Mouse (Mus musculus) spleen, postnatal 36 days (tissue): ENCODE results near the gene Ago4.

ENCODE experiments used
- DNase-seq, 2 experiments: peaks; one replicate each; pipeline ENCODE4 v3.0.0; 2022; ENCODE audit warnings: low spot score in 2 of 2, mixed read lengths in 1 of 2

Gene Ago4

GRCm38 (mm10) chr4:126526164-126526563 is 7.1 kb downstream of the Ago4 start:
- no peak for DNase-seq

GRCm38 (mm10) chr4:126512308-126513066 is 20.8 kb downstream of the Ago4 start:
- no peak for DNase-seq

DNA sequence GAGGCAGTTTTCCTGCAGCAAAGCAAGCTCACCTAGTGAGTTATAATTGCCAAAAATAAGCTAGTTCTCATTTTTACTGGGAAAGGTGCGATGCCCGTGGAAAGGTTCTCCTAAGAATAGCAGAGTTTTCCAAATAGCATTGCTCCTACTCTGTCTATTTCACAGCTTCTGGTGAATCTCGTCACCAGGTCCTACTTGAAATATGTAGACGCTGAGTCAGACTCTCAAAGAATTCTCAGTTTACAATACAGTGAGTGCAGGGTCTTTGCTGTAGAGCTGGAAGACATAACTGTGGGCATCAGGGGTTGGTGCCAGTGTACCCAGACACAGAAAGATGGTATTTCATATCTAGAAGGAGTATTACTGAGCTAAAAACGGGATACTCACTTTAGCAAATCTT is 22.3 kb downstream of the Ago4 start:
- no peak for DNase-seq

- DNase-seq: no peak
Observed at GRCm38 (mm10) chr4:126509072-126509471, 24.2 kb downstream of the Ago4 start.

DNA sequence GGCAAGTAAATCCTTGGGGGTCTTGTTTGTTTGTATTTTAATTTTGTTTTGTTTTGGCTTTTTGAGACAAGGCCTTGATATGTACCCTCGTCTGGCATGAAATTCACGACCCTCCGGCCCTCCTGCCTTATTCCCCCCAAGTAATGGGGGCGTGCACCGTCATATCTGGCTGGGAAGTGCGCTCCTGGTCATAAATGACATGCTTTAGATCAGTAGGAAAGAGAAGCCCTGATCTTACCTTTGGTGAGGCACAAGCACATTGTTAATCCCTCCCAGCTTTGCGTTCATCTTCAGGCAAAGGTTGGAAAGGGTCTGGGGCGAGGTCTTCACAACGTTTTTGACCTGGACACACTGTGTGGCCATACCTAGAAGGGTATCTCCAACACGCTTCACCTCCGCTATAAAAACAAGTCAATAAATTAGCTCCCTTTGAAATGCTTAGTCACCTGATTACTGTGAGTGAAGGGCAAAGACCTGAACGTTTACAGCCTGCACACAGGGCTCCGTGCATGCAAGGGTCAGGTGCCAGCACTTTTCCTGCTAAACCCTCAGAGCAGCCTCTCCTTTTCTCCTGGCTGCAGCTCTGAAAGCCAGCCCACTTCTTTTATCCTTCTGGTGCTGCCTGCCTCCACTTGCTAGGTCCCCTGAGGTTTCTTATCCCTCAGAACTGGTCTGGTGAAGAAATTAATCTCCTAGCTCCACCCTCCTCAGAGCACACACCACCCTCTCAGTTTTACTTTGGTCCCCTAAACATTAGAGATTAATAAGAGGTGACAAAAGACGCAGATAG is 25.0 kb downstream of the Ago4 start:
- no peak for DNase-seq

DNA sequence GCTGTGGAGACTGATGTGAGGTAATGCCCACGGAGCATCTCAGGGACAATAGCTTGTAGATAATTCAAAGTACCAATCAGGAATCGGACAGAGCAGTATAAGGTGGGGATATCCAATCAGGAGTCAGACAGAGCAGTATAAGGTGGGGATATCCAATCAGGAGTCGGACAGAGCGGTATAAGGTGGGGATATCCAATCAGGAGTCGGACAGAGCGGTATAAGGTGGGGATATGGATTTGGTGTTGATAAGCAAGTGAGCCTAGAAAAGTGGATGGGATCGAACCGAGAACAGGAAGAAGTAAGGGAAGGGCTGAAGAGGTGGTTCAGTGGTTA is 30.3 kb downstream of the Ago4 start:
- no peak for DNase-seq

GRCm38 (mm10) chr4:126502141-126502976 is 30.9 kb downstream of the Ago4 start:
- DNase-seq: no peak

DNA sequence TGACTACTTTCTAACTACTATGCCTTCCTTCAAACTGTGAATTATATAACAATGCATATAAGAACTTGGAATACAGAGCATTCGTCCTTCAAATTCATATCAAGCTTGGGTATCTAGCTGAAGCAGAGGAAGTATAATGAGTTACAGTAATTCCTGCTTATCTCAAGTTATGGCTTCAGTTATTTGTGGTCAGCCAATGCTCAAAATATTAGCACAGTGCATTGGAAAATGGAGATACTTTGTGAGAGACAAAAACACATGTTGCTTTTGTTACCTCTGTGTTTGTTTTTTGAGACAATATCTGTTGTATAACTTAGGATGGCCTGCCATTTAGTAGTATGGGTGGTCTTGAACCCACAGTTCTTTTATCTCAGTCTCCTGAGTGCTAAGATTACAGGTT is 34.7 kb downstream of the Ago4 start:
- DNase-seq: no peak

- DNase-seq: no peak
Observed at GRCm38 (mm10) chr4:126496963-126497362, 36.3 kb downstream of the Ago4 start.

- no peak for DNase-seq
Observed at GRCm38 (mm10) chr4:126495942-126496790, 37.1 kb downstream of the Ago4 start.

- DNase-seq: no peak
Observed at GRCm38 (mm10) chr4:126495453-126495852, 37.8 kb downstream of the Ago4 start.

DNA sequence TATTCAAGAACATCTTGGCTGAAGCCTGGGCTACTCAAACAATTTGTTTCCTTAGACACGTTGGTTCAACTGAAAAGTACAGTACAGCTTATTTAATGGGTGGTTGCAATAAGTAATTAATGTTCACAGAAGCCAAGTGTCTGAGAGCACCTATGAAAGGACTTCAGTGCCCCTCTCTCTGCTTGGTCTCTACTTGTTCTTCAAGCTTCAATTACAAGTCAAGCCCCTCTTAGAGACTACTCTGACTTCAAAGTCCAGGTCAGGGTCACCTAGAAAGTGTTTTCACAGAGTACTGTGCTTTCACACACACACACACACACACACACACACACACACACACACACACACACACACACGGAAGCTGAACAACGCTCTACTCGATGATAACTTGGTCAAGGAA is 39.9 kb downstream of the Ago4 start:
- DNase-seq: no peak

GRCm38 (mm10) chr4:126491977-126492376 is 41.3 kb downstream of the Ago4 start:
- no peak for DNase-seq

GRCm38 (mm10) chr4:126490726-126491125 is 42.5 kb downstream of the Ago4 start:
- DNase-seq: no peak

- no peak for DNase-seq
Observed at GRCm38 (mm10) chr4:126489811-126490210, 43.5 kb downstream of the Ago4 start.

- DNase-seq: no peak
Observed at GRCm38 (mm10) chr4:126486217-126486616, 47.1 kb downstream of the Ago4 start.

DNA sequence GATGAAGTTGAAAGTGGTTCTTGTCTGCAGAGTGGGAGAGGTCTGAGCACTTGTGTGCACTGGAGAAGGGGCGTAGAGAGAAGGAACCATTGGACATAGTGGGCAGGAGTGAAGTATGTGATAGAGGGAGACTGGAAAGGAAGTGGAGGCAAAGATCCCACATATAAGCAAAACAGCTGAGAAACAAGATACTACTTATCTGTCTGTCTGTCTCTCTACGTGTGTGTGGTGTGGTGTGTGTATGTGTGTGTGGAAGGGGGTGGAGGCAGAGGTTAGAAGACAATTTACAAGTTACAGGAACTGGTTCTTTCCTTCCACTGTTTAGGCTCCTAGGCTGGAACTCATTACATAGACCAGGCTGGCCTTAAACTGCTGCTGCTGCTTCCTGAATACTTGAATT is 48.2 kb downstream of the Ago4 start:
- DNase-seq: no peak

DNA sequence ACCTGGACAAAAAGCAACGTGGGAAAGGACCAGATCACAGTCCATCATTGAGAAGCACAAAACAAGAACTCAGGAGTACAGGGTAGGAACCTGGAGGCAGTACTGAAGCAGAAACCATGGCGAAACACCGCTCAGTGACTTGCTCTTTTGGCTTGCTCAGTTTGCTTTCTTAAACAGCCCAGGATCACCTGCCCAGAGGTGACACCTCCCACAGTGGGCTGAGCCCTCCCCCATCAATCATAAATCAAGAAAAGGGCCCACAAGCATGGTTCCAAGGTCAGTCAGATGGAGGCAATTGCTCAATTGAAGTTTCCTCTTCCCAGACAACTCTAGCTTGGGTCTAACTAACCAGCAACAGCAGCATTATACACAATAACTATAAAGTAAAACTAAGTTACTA is 49.4 kb downstream of the Ago4 start:
- DNase-seq: no peak

DNA sequence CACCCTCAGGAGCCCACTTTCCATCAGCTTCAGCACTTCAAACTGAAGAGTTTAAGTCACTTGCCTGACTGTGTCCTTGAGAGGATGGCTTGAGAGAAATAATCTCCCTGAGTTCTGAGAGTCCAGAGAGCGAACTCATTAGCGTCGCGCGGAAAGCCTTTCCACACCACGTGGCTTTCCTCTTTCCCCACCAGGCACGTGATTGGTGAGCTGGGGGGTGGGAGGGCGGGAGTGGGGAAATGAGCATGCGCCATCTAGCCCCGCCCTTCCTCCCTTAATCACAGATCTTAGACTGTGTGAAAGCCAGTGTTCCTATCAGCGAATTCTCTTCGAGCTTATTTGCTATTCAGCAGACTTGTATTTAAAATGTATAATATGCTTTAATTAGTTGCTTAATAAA is 50.3 kb downstream of the Ago4 start:
- DNase-seq: no peak

GRCm38 (mm10) chr4:126481461-126481860 is 51.8 kb downstream of the Ago4 start:
- no peak for DNase-seq

DNA sequence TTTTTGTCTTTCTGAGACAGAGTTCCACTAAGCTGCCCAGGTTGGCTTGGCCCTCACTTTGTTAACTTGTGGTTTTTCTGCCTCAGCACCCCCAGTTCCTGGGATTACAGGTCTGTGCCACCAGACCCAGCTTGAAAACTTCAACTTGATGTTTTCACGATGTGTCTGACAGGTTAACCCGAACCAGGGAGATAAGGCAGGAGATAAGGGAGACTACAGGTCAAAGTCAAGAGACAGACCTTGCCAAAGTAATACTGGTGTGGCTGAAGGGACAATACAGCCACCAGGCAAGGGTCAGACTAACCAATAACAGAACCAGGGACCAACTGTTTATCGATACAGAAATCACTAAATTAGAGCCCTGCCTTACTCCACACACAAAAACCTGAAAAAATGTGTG is 53.0 kb downstream of the Ago4 start:
- no peak for DNase-seq

- DNase-seq: no peak
Observed at GRCm38 (mm10) chr4:126473031-126473430, 60.2 kb downstream of the Ago4 start.
